Mouse (Mus musculus): ENCODE measurements at regions not wholly inside any gene's neighbourhood (a gene's known extent, or its start where the extent isn't known, plus 50 kb on each side); places are given as distances from the start of the nearest gene placed in this dataset.
A peak's percentile ranks its signal among the peaks of the same experiment; 100 is the strongest.

DNA sequence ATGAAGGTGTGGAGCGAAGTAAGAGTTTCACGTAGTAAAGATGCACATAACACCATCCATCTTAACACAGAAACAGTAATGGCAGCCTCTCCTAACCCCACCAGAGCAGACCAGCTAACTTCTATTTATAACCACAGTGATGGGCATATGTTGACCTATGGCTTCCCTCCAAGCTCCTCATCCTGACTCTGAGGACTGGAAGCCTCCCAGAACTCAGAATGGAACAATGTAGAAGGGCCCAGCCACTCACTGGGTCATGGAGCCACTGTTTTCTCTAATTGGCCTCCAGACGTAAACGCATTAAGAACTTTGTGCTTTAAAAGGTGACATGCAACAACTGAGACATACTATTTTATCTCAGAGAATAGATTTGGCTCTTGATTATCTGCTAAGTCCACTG lies 77.0 kb downstream of the Irs2 start:
- DNase-seq (ENCODE audit: inconsistent age in 2 of 2, low spot score in 1 of 2): no peak

DNA sequence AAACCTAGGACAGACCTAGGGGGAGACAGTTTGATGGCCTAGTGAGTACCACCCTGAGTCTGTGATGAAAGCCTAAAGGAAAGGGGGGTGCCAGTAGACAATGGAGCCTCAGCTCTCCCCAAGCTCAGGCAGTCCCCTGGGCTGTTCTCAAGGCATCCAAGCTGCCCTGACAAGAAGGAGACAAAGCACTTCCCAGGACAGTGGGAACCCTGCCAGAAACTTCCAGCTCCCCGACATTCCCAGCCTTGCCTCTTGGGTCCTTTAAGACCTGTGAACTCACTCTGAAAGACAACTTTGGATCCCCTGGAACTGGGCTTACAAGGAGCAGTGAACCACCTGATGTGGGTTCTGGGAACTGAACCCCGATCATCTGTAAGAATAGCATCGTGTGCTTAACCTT lies 79.4 kb downstream of the Irs2 start:
- no peak for DNase-seq (ENCODE audit: inconsistent age in 2 of 2, low spot score in 1 of 2)

- peak in 1 of 2 experiments; percentile 73 for DNase-seq (ENCODE audit: inconsistent age in 2 of 2, low spot score in 1 of 2)
These were observed 79.9 kb downstream of the Irs2 start for GRCm38 (mm10) chr8:10928342-10928794.

DNA sequence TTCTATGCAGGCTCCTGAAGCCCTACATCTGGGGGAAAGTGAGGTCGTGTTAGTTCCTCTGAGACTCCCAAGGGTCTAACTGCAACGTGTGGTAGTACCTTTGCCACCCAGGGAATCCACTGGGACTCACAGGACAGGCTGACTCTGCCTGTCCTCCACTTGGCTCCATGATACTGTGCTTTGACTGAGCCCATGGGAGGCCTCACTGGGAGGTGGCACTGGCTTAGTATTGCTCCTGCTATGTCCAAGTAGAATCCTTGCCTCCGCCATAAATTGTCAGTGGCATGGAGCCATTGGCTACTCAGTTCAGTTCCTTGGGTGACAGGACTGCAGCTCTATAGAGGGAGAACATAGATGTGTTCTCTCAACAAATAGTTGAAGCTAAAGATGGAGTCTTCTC lies 81.1 kb downstream of the Irs2 start:
- DNase-seq (ENCODE audit: inconsistent age in 2 of 2, low spot score in 1 of 2): no peak

DNA sequence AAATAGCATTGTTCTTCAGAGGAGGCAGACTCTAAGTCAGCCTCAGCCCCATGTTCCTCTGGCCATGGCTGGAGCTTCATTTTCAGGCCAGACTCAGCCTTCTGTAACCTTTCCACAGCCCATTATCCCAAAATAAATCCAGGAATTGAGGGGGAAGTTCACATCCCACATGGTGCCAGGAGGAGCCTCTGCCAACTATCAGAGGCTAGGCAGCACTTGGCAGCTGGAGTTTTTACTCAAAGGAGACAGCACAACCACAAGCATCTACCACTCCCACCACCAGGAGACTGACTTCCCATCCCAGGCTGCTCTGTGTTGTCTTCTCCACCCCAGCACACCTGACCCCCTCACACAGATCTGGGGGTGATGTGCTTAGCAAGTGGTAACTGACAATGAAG lies 81.7 kb downstream of the Irs2 start:
- peak in 1 of 2 experiments; percentile 56 for DNase-seq (ENCODE audit: inconsistent age in 2 of 2, low spot score in 1 of 2)

DNA sequence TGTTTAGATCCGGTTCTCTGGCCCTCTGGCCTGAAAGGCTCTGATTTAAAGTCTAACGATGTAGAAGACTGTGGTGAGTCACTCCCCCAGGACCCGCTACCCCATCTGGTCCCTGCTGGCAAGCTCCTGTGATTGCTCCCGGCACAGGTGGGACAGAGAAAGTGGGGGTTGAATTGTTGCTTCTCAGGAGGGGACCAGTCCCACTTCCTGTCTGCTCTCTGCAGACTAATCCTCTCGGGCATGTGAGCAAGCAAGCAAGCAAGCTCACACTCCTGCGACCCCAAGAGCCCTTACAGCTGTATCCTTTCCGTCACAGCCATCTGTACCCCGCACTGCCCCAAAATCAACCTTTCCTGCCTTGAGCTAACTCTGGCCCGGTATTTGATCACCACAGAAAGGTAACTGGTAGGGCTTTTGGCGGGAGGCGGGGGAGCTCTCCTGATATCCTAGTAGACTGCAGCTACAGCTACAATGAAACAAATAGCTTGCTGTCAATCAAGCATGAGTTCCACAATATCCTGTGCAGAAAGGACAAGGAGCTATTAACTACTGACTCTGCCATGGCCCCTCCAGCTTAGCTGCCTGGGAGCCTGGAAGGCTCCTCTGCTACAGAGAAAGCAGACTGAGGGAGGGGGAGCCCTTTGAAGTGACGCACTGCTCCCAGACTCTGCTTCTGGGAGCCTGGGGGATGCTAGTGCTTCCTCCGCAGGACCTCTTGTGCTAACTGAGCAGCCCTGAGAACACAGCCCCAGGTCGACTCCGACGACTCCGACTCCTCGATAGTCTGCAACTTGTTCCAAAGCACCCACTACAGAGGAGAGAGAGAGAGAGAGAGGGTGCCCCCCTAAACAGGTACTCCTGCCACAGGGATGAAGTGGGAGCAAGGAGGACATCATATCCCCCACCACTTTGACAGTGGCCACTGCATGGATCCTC lies 82.4 kb downstream of the Irs2 start:
- DNase-seq (ENCODE audit: inconsistent age in 2 of 2, low spot score in 1 of 2): no peak

GRCm38 (mm10) chr8:10924526-10925199 lies 83.6 kb downstream of the Irs2 start:
- peak; percentile 65 to 86 for DNase-seq (ENCODE audit: inconsistent age in 2 of 2, low spot score in 1 of 2)

DNA sequence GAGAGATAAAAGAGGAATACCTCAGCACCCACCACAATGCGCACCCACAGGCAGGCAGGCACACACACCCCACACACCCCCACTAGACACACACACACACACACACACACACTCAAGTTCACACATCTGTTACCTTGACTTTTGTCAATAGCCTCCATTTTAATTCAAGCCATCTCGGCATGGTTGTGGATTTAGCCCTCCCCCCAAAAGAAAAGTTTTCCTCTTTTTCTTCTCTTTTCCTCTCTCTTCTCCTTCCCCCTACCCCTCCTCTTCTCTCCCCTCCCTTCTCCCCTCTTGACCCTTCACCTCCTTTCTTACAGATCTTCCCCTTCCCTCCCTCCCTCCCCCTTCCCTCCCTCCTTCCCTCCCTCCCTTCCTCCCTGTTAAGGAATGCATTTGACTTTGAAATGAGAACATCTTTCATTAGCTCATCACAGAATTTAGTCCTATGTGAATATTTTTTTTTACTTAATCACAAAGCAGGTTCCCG lies 84.2 kb downstream of the Irs2 start:
- no peak for DNase-seq (ENCODE audit: inconsistent age in 2 of 2, low spot score in 1 of 2)

DNA sequence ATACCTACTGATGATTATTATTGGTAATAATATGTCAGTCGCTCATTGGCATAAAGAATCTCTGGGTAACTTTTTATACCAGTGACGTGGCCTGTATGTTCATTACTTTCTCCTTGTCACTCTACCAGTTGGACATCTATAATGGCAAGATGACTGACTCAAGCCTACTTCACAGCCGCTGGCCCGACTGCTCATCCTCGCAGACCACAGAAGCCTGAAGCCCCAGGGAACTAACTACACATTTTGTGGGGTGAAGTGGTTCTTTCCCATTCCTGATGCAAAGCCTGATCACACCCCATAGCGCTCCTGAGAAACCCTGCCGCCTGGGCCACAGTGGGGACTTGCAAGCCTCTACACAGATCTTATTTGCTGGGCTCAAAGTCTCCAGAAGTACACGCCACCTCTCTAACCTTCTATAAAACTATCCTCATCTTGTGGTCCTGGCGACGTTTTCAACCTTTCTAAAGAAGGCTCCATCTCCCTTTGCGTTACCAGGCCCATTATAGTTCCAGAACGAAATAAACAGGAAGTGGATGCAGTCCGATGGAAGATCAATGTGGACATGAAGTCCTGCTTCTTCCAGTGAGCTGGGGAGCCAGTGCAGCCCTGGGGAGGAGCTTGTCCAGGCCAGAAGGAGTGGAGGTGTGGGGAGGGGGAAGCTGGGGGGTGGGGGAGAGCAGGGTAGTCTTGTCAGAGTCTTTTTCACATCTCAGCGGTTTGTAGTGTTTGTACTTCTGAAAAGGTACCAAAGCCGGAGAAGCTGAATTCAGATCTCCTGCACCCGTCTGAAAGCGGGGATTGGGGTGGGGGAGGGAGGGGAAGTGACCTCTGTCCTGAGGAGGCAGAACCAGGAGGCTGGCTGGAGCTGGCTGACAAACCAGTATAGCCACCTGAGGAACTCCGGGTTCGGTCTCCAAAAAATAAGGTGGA lies 84.9 kb downstream of the Irs2 start:
- no peak for DNase-seq (ENCODE audit: inconsistent age in 2 of 2, low spot score in 1 of 2)

DNA sequence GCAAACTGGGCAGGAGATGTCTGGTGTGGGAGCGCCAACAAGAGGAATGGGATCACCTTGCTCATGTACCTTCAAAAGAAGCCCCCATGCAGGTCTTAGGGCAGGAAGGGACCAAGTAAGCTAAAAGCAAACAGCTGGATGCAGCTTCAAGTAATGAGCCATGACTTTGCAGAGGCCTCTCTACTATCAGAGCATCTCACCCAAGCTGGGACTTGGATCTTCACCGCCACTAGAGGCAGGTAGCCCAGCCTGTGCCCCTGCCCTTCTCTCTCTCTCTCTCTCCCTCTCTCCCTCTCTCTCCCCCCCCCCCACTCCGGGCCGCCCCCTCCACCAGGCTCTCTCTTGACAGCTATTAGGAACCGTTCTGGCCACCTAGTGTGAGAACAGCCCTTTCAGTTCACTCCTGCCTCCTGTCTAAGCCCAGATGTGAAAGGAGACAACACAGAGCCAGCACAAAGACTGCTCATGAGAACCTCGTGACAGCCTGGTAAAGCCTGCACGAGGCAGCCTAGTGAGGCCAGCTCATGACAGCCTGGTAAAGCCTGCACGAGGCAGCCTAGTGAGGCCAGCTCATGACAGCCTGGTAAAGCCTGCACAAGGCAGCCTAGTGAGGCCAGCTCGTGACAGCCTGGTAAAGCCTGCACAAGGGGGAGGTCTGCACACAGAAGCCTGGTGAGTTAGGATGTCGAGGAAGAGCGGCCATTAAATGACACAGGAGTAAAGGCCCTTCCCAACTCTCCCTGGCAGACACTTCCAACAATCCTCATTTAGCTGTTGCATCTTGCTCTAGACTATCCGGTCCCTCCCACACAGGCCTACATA lies 85.8 kb downstream of the Irs2 start:
- no peak for DNase-seq (ENCODE audit: inconsistent age in 2 of 2, low spot score in 1 of 2)

- peak in 1 of 2 experiments; percentile 28 for DNase-seq (ENCODE audit: inconsistent age in 2 of 2, low spot score in 1 of 2)
These were observed 86.6 kb downstream of the Irs2 start for GRCm38 (mm10) chr8:10921439-10922191.

DNA sequence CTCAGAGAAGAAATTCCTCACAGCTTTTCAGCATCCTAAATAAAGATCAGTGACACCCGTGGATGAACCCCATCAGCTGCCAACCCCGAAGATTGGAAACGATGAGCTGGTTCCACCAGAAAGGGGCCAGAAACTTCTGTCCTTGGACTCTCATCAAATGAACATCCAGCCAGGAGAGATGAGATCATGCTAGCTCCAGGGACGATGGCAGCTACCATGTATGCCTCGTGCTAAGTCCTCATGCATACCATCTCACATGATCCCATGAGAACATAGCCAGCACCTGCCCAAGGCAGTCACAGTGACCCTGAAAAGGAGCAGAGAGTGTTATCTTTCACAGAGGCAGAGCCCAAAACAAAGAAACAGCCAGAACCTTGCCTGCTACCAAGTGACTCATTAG lies 88.6 kb downstream of the Irs2 start:
- DNase-seq (ENCODE audit: inconsistent age in 2 of 2, low spot score in 1 of 2): peak; percentile 57 to 78

- DNase-seq (ENCODE audit: inconsistent age in 2 of 2, low spot score in 1 of 2): no peak
These were observed 89.7 kb downstream of the Irs2 start for GRCm38 (mm10) chr8:10918403-10919035.

GRCm38 (mm10) chr8:10914616-10915015 lies 93.6 kb downstream of the Irs2 start:
- DNase-seq (ENCODE audit: inconsistent age in 2 of 2, low spot score in 1 of 2): no peak

DNA sequence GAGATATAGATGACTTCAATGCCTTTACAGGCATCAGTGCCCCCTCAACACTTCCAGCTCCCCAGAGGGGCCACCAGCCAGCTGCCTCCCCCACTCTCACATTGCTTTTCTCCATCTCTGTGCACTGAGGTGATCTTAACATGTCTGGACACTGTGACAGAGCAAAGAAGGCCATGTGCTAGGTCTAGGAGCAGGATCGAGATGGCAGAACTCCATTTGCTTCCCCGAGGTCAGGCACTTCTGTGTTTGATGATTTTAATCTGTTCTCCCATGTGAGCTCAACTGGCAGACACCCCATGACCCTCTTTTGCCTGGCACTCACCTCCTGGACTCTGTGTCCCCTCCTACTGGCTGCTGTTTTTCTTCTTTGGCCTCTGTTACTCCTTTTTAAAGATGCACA lies 95.8 kb downstream of the Irs2 start:
- no peak for DNase-seq (ENCODE audit: inconsistent age in 2 of 2, low spot score in 1 of 2)

DNA sequence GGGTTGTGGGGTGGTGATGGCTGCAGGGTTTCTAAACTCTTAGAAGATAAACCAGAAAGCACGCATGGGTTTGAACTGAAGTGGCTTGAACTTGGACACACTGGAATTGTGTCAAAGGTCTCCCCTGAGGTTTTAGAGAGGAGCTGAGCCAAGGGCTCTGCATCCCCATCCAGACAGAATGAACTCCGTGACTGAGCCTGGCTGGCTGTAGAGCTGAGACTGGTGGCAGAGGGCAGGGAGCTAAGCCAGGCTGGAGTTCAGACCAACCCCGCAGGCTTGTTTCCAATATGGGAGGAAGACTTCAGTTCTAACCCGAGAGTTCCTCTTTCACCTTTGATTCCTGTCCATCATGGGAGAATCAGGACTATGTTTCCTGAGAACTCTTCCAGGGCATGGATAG lies 96.9 kb downstream of the Irs2 start:
- peak in 1 of 2 experiments; percentile 64 for DNase-seq (ENCODE audit: inconsistent age in 2 of 2, low spot score in 1 of 2)

- DNase-seq (ENCODE audit: inconsistent age in 2 of 2, low spot score in 1 of 2): no peak
These were observed 97.3 kb downstream of the Irs2 start for GRCm38 (mm10) chr8:10910954-10911353.

GRCm38 (mm10) chr8:10910244-10910872 lies 97.9 kb downstream of the Irs2 start:
- DNase-seq (ENCODE audit: inconsistent age in 2 of 2, low spot score in 1 of 2): peak; percentile 38 to 67
